Mouse (Mus musculus): Measurements from ENCODE around the gene Nelfb. TPM values are rescaled to one million over a fixed set of nuclear protein-coding genes. Genes with fewer than 3 reads are reported as not detected.

Gene Nelfb
- polyA plus RNA-seq, 1 experiment, result 57.5 TPM

DNA sequence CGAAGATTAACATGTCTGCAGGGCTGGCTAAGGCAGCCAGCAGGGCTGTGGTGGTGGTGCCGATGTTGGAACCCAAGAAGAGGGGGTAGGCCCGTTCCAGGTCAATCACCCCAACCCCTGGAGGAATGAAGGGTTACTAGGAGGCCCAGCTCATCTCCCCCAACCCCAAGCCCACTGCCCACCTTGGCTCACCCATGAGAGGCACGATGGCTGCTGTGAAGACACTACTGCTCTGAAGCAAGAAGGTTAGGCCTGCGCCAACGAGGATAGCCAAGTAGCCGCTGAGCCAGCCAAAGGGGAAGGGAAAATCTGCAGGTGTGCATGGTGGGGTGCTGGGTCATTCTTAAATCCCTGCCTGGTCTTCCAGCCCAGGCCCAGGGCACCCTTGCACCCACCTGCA is 19.3 kb upstream of the Nelfb start:
- DNase-seq (ENCODE audit: low read depth), result no peak

DNA sequence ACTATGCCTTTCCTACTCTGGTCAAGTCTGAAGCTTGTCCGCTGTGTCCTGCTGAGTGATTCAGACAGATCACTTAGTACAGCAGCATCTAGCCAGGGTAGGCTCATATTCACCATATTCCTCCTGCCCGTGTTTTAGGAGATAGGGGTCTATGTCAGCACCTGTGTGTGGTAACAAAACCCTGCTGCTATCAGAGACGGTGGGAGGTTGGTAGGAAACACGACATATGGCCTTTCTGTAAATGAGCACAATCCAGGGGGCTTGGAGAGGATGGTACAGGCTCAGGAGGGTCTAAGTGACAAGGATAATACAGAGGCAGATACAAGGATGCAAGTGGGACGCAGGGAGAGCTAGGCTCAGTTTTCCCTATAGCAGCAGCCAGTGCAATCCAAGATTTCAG is 18.3 kb upstream of the Nelfb start:
- no peak for DNase-seq (ENCODE audit: low read depth)

GRCm38 (mm10) chr2:25228995-25229530 is 17.8 kb upstream of the Nelfb start:
- DNase-seq (ENCODE audit: low read depth), result no peak

- DNase-seq (ENCODE audit: low read depth), result no peak
These were observed 17.2 kb upstream of the Nelfb start for GRCm38 (mm10) chr2:25228431-25228889.

DNA sequence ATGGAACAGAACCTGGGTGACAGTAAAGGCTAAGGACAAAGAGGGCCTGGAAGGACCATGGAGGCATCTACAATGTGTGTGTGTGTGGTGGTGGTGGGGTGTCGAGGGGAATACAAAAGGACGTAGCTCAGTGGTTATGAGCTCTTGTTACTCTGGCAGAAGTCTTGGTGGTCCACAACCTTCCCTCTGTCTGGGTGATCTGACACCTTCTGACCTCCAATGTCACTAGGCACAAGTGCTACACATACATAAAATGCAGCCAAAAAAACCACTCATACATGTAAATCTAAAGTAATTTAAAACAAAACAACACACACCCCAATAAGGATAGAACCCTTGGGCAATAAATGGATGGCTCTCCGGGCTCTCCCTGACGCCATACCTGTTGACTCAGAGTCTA is 16.1 kb upstream of the Nelfb start:
- no peak for DNase-seq (ENCODE audit: low read depth)

DNA sequence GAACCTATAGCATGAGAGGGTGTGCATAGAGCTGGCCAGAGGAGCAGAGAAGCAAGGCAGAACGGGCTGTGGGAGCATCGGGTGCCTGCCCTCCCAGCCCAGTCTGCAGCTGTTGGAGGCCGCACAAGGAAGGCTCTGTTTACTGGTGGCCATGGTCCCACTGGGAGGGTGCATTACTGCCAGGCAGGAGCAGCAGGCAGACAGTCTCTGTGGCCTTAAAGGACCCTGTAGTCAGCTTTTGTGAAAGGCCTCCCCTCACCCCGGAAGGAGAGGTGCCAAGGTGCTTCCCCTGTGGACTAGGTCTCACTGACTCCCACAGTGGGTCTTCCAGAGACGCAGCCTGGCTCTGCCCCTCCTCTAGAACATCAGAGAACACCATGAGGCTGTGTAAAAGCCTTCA is 15.6 kb upstream of the Nelfb start:
- no peak for DNase-seq (ENCODE audit: low read depth)

DNA sequence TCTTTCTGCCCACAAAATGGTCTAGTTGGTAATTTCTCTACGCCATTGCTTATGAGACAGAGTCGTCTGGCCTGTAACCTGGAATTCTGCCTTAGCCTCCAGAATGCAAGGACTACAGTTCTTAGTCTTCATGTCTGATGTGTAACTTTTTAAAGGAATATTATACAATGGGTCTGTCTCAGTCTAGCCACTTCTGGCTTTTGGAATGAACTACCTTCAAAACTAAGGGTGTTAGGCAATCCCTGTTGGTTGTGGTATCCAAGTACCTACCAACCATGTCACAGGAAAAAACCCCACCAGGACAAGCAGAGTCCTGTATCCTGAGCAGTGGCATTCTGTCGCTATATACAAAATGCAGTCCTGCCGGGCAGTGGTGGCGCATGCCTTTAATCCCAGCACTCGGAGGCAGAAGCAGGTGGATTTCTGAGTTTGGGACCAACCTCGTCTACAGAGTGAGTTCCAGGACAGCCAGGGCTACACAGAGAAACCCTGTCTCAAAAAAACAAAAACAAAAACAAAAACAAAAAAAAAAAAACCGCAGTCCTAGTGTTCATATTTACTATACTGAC is 14.6 kb upstream of the Nelfb start:
- no peak for DNase-seq (ENCODE audit: low read depth)

- DNase-seq (ENCODE audit: low read depth), result peak; percentile 98
These were observed 13.8 kb upstream of the Nelfb start for GRCm38 (mm10) chr2:25224766-25225752.

DNA sequence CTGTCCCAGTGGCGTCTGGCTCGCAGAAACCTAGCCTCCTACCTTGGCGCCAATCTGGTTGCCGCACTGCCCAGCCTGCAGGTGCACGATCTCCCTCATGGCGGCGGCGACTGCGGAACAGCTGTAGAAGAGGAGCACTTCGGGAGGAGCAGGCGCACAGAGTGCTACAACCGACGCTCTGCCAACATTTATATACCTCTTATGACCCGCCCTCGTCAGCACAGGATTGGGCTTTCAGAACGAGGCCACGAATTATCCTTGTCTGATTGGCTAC is 13.1 kb upstream of the Nelfb start, which contains the start of gene Tubb4b:
Tubb4b (minus strand) TSS at position 211 of the 274 bp plus-strand sequence.
- no peak for DNase-seq (ENCODE audit: low read depth)

DNA sequence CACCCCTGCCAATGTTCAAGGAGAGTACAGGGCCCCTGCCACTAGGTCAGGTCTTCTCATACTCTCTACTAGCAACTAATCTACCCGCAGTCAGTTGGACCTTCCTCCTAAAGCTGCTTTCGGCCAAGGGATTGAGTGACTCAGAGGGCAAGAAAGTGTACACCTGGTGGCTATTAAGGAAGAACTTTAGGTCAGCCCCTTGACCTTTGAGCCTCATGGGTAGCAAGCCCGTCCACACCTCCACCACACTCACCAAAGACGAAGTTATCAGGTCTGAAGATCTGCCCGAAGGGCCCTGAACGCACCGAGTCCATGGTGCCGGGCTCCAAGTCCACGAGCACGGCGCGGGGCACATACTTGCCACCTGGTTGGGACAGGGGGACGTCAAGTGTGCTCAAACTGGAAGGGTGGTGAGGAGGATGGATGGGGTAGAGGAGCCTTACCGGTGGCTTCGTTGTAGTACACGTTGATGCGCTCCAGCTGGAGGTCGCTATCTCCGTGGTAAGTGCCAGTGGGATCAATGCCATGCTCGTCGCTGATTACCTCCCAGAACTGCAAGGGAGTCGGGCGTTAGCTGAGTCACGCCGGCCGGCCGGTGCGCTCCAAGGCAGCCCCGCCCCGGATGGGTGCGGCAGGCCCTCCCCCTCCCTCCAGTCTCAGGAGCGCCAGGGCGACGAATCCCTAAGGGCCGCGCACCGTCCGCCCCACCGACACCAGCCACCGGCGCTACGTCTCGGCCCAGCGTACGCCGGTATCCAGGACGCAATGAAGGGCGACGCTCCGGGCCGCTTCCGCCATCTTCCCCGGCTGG is 12.6 kb upstream of the Nelfb start:
- no peak for DNase-seq (ENCODE audit: low read depth)

- no peak for DNase-seq (ENCODE audit: low read depth)
These were observed 10.1 kb upstream of the Nelfb start for GRCm38 (mm10) chr2:25221331-25221772.

GRCm38 (mm10) chr2:25218445-25218844 is 7.2 kb upstream of the Nelfb start, which contains the start of gene Fam166a:
Gene Fam166a, plus strand, starts transcription at chr2:25218745.
- DNase-seq (ENCODE audit: low read depth), result no peak

DNA sequence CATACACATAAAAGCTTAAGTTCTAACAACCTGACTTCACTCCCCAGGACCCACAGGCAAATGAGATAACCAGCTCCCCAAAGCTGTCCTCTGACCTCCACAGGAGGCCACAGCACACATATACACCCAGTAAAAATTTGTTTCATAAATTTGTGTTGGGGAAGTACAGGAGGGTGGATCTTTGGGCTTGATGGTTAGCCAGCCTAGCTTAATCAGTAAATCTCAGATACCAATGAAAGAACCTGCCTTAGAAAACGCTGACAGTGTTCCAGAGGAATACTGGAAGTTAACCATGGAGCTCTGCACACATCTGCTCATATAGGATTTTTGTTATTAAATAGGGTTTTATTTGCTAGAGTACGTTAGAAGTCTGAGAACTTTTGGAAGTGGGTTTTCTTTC is 6.4 kb upstream of the Nelfb start:
- DNase-seq (ENCODE audit: low read depth), result no peak

DNA sequence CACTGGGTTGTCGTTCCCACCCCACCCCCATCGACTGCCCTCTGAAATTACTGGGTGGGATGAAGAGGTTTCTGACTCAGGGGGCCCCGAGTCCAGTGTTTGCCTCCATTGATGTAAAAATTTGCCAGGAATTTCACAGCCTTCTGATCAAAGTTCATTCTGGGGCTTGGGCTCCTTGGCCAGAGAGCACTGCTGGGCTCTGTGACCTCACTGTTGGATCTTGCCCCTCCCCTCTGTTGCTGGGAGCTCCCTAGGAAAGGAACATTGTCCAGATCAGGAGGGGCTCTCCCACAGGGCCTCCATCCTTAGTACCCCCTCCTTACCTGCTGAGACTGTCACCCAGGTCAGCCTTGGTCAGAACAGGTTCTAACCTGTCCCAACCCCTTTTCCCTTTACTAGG is 3.2 kb upstream of the Nelfb start, which contains the start of gene Stpg3:
Stpg3 (minus strand) TSS at position 194 of the 400 bp plus-strand sequence.
- no peak for DNase-seq (ENCODE audit: low read depth)

- DNase-seq (ENCODE audit: low read depth), result no peak
These were observed 2.1 kb upstream of the Nelfb start for GRCm38 (mm10) chr2:25213266-25213865.

- no peak for DNase-seq (ENCODE audit: low read depth)
These were observed 603 bp downstream of the Nelfb start for GRCm38 (mm10) chr2:25210686-25211085.

GRCm38 (mm10) chr2:25207593-25207992 is 3.7 kb downstream of the Nelfb start:
- no peak for DNase-seq (ENCODE audit: low read depth)

DNA sequence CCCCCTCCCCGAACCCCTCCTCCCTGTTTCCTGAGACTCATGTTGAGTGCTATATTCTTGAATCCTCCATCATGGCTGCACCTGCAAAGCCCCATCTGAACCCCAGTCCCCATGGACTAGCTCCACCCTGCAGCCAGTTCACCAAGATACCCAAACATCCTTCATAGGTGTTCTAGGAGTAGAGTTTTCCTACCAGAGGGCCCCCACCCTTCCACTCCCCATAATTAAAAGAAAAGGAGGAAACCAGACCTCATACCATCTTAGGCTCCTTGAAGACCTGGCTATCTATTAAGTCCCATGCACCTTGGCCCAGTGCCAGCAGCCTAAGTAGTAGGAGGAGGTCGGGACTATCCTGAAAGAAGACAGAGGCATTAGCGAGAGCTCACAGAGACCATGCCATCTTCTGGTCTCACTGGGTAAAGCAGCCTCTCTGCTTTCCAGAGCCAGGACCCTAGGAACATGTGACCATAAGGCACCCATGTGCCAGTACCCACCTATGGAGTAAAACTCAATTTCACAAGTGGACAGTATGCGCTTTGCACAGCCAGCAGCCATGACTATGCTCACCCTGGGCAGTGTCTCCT is 7.6 kb downstream of the Nelfb start:
- DNase-seq (ENCODE audit: low read depth), result no peak

GRCm38 (mm10) chr2:25200631-25201030 is 10.7 kb downstream of the Nelfb start:
- DNase-seq (ENCODE audit: low read depth), result no peak

DNA sequence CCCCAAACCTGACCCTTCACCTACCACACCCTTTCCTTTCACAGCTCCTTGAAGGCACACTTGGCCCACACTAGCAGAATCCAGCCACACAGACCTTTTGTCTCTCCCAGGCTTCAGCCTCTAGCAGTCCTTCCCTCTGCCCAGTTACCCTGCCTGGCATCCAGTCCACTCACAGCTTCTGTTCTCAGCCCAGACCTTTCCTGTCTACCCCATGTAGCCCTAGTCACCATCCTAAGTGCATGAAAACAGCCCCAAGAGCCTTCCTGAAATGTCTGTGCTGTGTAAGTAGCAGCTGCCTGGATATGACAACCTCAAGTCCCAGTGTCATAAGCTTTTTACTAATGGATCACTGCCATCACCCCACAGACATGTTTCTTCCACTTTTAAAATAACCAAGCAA is 13.3 kb downstream of the Nelfb start:
- DNase-seq (ENCODE audit: low read depth), result no peak

GRCm38 (mm10) chr2:25197191-25197590 is 14.1 kb downstream of the Nelfb start:
- DNase-seq (ENCODE audit: low read depth), result no peak
